Mouse (Mus musculus) heart, embryonic 14.5 days (tissue): ENCODE data around the gene F8. TPM values are rescaled to one million over a fixed set of nuclear protein-coding genes. Genes with fewer than 3 reads are reported as not detected.
"Not testable (repeated sequence)": the region's sequence is repeated elsewhere in the genome, so short reads cannot be mapped to it uniquely, and the experiment has no call there.

ENCODE experiments used
- ATAC-seq: fragments of 200-750 bp; cut with Nextera tagmentation; 2 replicates; pipeline ENCODE4 v1.8.0; 2017; ENCODE audit warnings: low read depth, moderate TSS enrichment; ENCODE audit not compliant: insufficient number of reproducible peaks, insufficient read depth, low FRiP score
- H3K27ac ChIP-seq, 2 experiments: fragments of 200-500 bp in 1 of 2; fragments of 300-500 bp in 1 of 2; sonication (generic) in 1 of 2; replicated peaks in 1 of 2; 2 replicates each; pipeline ENCODE4 v1.5.1; 2012 to 2014; ENCODE audit warnings: low read depth in 2 of 2, low read length in 2 of 2, control low read depth in 1 of 2, mild to moderate bottlenecking in 1 of 2, mixed read lengths in 1 of 2; ENCODE audit not compliant: control insufficient read depth in 1 of 2, insufficient read depth in 1 of 2
- H3K27me3 ChIP-seq: fragments of 300-500 bp; sonication (generic); 2 replicates; pipeline ENCODE4 v1.6.1; 2014; ENCODE audit warnings: mild to moderate bottlenecking, low read length, control low read depth; ENCODE audit not compliant: control insufficient read depth, insufficient read depth
- H3K36me3 ChIP-seq: fragments of 300-500 bp; sonication (generic); 2 replicates; pipeline ENCODE4 v1.6.1; 2014; ENCODE audit warnings: mild to moderate bottlenecking, control low read depth, low read length, mixed read lengths; ENCODE audit not compliant: control insufficient read depth, insufficient read depth
- H3K4me1 ChIP-seq, 2 experiments: fragments of 200-500 bp in 1 of 2; fragments of 300-500 bp in 1 of 2; sonication (generic) in 1 of 2; 2 replicates each; pipeline ENCODE4 v1.6.1; 2012 to 2014; ENCODE audit warnings: low read length in 2 of 2, control low read depth in 1 of 2, mixed read lengths in 1 of 2; ENCODE audit not compliant: control insufficient read depth in 2 of 2, insufficient read depth in 2 of 2
- H3K4me2 ChIP-seq: fragments of 300-500 bp; sonication (generic); 2 replicates; pipeline ENCODE4 v1.6.1; 2014; ENCODE audit warnings: mild to moderate bottlenecking, low read length
- H3K4me3 ChIP-seq, 2 experiments: fragments of 200-500 bp in 1 of 2; fragments of 300-500 bp in 1 of 2; sonication (generic) in 1 of 2; 2 replicates each; pipeline ENCODE4 v1.5.1; 2012 to 2014; ENCODE audit warnings: low read length in 2 of 2, mild to moderate bottlenecking in 2 of 2, control low read depth in 1 of 2, low read depth in 1 of 2, moderate library complexity in 1 of 2; ENCODE audit not compliant: control insufficient read depth in 1 of 2, insufficient read depth in 1 of 2
- H3K9ac ChIP-seq: fragments of 300-500 bp; sonication (generic); 2 replicates; pipeline ENCODE4 v1.6.1; 2014; ENCODE audit warnings: mild to moderate bottlenecking, low read length
- H3K9me3 ChIP-seq: fragments of 300-500 bp; sonication (generic); 2 replicates; pipeline ENCODE4 v1.6.1; 2016; ENCODE audit warnings: low read length, control low read depth; ENCODE audit not compliant: control insufficient read depth
- WGBS: fragments of 180-500 bp; shearing (Covaris S2); extraction: QIAGEN DNeasy Blood & Tissue Kit; methylation state at CpG from one replicate; pipeline ENCODE4 v1.1.7; 2014; 5-methylcytosine and 5-hydroxymethylcytosine counted together
- polyA plus RNA-seq: library from polyadenylated mRNA; unstranded; fragments of >200 nt; fragmentation: Nextera tagmentation; extraction: Ambion mirVana; gene quantifications from 2 replicates; pipeline ENCODE4 v1.2.1, GENCODE M21; 2014

Gene F8
- polyA plus RNA-seq, 1 experiment from 2014 or later = 4.1 TPM

DNA sequence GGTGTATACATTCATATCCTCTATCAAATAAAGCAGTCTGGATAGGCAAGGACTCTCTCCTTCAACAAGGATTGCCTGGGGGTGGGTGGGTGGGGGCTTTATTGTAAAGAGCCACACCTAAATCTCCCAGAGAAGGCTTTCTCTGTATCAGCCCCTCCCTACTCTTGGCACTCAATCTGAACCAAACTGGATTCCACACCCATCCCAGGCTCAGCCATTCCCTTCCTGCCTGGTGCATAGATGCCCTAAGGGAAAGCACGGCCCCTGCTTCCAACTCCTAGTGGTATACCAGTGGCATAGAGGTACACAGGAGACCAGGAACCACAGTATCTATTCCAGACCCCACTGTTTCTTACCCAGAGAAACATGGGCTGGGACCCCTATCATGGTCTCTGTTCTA lies 151.0 kb downstream of the F8 start:
- WGBS = 69% methylated on average over 1 of the region's 1 CpGs
- H3K27ac ChIP-seq = no peak overlapping the region
- H3K9me3 ChIP-seq = no peaks in the 10 kb centered on the region
- H3K36me3 ChIP-seq = no peaks in the 10 kb centered on the region
- no peak for ATAC-seq
- H3K27me3 ChIP-seq = no peaks in the 10 kb centered on the region
- no peak overlapping the region for H3K4me2 ChIP-seq
- no peak overlapping the region for H3K4me3 ChIP-seq
- no peaks in the 10 kb centered on the region for H3K4me1 ChIP-seq
- H3K9ac ChIP-seq = no peak overlapping the region

DNA sequence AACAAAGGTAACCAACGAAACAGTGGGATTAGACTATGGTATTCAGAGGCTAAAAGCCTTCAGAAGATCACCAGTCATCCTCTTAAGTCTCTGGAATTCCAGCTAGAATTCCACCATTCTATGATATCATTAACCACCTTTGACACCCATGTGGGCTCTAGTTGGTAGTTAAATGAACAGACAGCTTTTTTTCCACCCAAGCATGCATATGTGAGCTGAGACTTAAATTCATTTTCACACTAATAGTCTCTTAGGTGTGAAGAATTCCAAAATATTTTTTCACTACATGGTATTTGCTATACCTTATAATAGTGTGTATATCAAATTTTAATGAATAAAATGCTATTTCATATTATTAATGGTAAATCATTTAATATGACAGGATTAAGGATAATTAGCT lies 218.7 kb downstream of the F8 start, which contains the start of gene Smim9:
Gene Smim9 (minus strand): TSS at position 101 of the 400 bp plus-strand sequence.
- no peaks in the 10 kb centered on the region for H3K27me3 ChIP-seq
- no peak within 1 kb of the TSS for H3K9ac ChIP-seq
- no peak within 1 kb of the TSS for H3K27ac ChIP-seq
- WGBS = 69% methylated on average over 1 of the region's 1 CpGs
- no peaks in the 10 kb centered on the region for H3K9me3 ChIP-seq
- H3K36me3 ChIP-seq = no peaks in the 10 kb centered on the region
- no peak within 1 kb of the TSS for H3K4me3 ChIP-seq
- no peak for ATAC-seq
- H3K4me1 ChIP-seq = no peaks in the 10 kb centered on the region
- no peak within 1 kb of the TSS for H3K4me2 ChIP-seq

GRCm38 (mm10) chrX:75155576-75156243 lies 226.7 kb downstream of the F8 start:
- Histone ChIP-seq H3K4me2 (peak overlapping the region; percentile 64), H3K9ac (peak overlapping the region; percentile 48), H3K36me3 (no peaks in the 10 kb centered on the region), H3K4me3 (peak overlapping the region; percentile 25 to 42), H3K27ac (no peak overlapping the region), H3K9me3 (no peaks in the 10 kb centered on the region), H3K4me1 (no peaks in the 10 kb centered on the region), H3K27me3 (no peaks in the 10 kb centered on the region)
- ATAC-seq = peak; percentile 68
- 18% methylated on average over 37 of the region's 49 CpGs for WGBS

DNA sequence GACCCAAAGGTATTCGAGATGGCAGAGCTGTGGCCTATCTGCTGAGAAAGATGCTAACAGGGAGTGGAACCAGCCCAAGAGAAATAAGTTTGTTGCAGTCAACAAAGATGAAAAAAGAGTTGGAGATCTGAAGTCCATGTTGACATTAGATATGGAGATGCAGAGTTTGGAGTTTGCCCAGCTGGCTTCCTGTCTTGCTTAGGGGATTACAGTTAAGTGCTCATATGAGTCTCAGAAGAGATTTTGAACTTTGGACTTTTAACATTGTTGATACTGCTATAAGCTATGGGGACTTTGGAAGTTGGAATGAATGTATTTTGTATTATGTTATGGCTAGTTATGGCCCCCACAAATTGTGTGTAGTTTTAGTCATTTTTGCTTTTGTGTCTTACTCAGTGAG lies 230.2 kb downstream of the F8 start:
- H3K9me3 ChIP-seq = no peaks in the 10 kb centered on the region
- H3K4me2 ChIP-seq = no peak overlapping the region
- ATAC-seq = no peak
- no peaks in the 10 kb centered on the region for H3K36me3 ChIP-seq
- no peak overlapping the region for H3K27ac ChIP-seq
- H3K9ac ChIP-seq = no peak overlapping the region
- no peak overlapping the region for H3K4me3 ChIP-seq
- WGBS = 44% methylated on average over 1 of the region's 1 CpGs
- H3K4me1 ChIP-seq = no peaks in the 10 kb centered on the region
- H3K27me3 ChIP-seq = no peaks in the 10 kb centered on the region

- whole genome bisulfite sequencing = 70% methylated on average over 2 of the region's 2 CpGs
- no peak overlapping the region for H3K9ac ChIP-seq
These were observed 232.1 kb downstream of the F8 start for GRCm38 (mm10) chrX:75150304-75150703.

GRCm38 (mm10) chrX:75148414-75148813 lies 234.0 kb downstream of the F8 start:
- H3K4me2 ChIP-seq = no peak overlapping the region
- no peak overlapping the region for H3K9ac ChIP-seq
- no peak overlapping the region for H3K4me3 ChIP-seq
- ATAC-seq = no peak
- no peaks in the 10 kb centered on the region for H3K4me1 ChIP-seq
- H3K36me3 ChIP-seq = no peaks in the 10 kb centered on the region
- H3K27me3 ChIP-seq = no peaks in the 10 kb centered on the region
- H3K27ac ChIP-seq = no peak overlapping the region
- no peaks in the 10 kb centered on the region for H3K9me3 ChIP-seq
- 73% methylated on average over 4 of the region's 4 CpGs for WGBS

More at GRCm38 (mm10) chrX:75150304-75150703, 232.1 kb downstream of the F8 start:
- H3K27me3 ChIP-seq = no peaks in the 10 kb centered on the region
- H3K4me3 ChIP-seq = no peak overlapping the region
- no peak overlapping the region for H3K4me2 ChIP-seq
- ATAC-seq = no peak
- H3K27ac ChIP-seq = no peak overlapping the region
- H3K36me3 ChIP-seq = no peaks in the 10 kb centered on the region
- no peaks in the 10 kb centered on the region for H3K4me1 ChIP-seq
- H3K9me3 ChIP-seq = no peaks in the 10 kb centered on the region

DNA sequence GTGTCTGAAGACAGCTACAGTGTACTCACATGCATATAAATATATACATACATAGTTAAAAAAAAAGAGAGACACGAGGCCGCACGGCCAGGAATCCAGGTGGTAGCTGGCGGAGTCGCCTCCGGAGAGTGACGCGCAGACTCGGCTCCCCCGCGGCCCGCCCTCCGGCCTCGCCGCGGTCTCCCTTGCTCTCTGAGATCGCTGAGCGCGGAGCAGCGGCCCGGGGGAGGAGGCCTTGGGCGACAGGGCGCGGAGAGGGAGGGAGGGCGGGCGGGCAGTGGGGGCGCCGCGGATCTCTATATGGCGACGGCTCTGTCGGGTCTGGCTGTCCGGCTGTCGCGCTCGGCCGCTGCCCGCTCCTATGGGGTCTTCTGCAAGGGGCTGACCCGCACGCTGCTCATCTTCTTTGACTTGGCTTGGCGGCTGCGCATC lies 239.3 kb downstream of the F8 start:
- H3K27ac ChIP-seq, ATAC-seq: not testable (repeated sequence)

DNA sequence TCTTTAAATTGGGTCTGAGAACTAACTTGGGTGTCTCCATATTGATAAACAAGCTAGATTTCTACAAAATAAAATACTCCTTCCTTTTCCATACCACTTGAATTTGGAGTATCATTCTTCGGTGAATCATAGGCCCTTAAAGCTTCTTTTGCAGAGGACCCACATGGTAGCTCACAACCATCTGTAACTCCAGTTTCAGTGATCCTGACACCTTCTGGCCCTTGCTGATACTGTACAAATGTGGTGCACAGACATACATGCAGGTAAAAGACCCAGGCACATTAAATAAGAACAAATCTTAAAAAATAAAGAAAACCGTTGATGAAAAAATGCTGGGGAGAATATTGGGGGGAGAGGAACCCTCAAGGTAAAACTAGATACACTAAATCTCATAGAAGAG lies 244.2 kb downstream of the F8 start:
- H3K9ac ChIP-seq = no peak overlapping the region
- no peaks in the 10 kb centered on the region for H3K27me3 ChIP-seq
- 75% methylated on average over 2 of the region's 2 CpGs for WGBS
- H3K4me3 ChIP-seq = no peak overlapping the region
- H3K4me1 ChIP-seq = no peaks in the 10 kb centered on the region
- no peaks in the 10 kb centered on the region for H3K36me3 ChIP-seq
- no peak overlapping the region for H3K4me2 ChIP-seq
- no peaks in the 10 kb centered on the region for H3K9me3 ChIP-seq
- no peak overlapping the region for H3K27ac ChIP-seq
- ATAC-seq = no peak

More for the DNA sequence above, 239.3 kb downstream of the F8 start:
- H3K36me3 ChIP-seq, H3K9ac ChIP-seq, H3K4me1 ChIP-seq, H3K9me3 ChIP-seq, H3K27me3 ChIP-seq: not testable (repeated sequence)
- Histone ChIP-seq H3K4me2 (peak overlapping the region; percentile 61), H3K4me3 (peak overlapping the region; percentile 28 to 30)
- WGBS = 16% methylated on average over 15 of the region's 42 CpGs
